Mouse (Mus musculus) midbrain, embryonic 13.5 days (tissue): Measurements from ENCODE around the gene Stk39. TPM values are rescaled to one million over a fixed set of nuclear protein-coding genes. Genes with fewer than 3 reads are reported as not detected.

ENCODE experiments used
- ATAC-seq: fragments of 200-750 bp; cut with Nextera tagmentation; 2 replicates; pipeline ENCODE4 v1.8.0; 2017; ENCODE audit warnings: mild to moderate bottlenecking, moderate TSS enrichment, moderate library complexity
- H3K27ac ChIP-seq: fragments of 300-500 bp; sonication (generic); 2 replicates; pipeline ENCODE4 v1.5.1; 2015; ENCODE audit warnings: inconsistent platforms, mild to moderate bottlenecking, moderate library complexity
- H3K27me3 ChIP-seq: fragments of 300-500 bp; sonication (generic); 2 replicates; pipeline ENCODE4 v1.6.1; 2015; ENCODE audit warnings: mild to moderate bottlenecking, inconsistent platforms
- H3K36me3 ChIP-seq: fragments of 300-500 bp; sonication (generic); 2 replicates; pipeline ENCODE4 v1.6.1; 2015; ENCODE audit warnings: mild to moderate bottlenecking, inconsistent platforms
- H3K4me1 ChIP-seq: fragments of 300-500 bp; sonication (generic); replicated peaks from 2 replicates; pipeline ENCODE4 v1.6.1; 2015; ENCODE audit warnings: inconsistent platforms
- H3K4me2 ChIP-seq: fragments of 300-500 bp; sonication (generic); replicated peaks from 2 replicates; pipeline ENCODE4 v1.6.1; 2015; ENCODE audit warnings: moderate library complexity, mild to moderate bottlenecking, inconsistent platforms
- H3K4me3 ChIP-seq: fragments of 300-500 bp; sonication (generic); replicated peaks from 2 replicates; pipeline ENCODE4 v1.5.1; 2015; ENCODE audit warnings: mild to moderate bottlenecking, inconsistent platforms
- H3K9ac ChIP-seq: fragments of 300-500 bp; sonication (generic); replicated peaks from 2 replicates; pipeline ENCODE4 v1.6.1; 2015; ENCODE audit warnings: mild to moderate bottlenecking, inconsistent platforms
- H3K9me3 ChIP-seq: fragments of 300-500 bp; sonication (generic); 2 replicates; pipeline ENCODE4 v1.6.1; 2016; ENCODE audit warnings: mild to moderate bottlenecking, inconsistent platforms
- WGBS: fragments of 180-500 bp; shearing (Covaris S2); methylation state at CpG from one replicate; pipeline ENCODE4 v1.1.7; 2015; 5-methylcytosine and 5-hydroxymethylcytosine counted together
- polyA plus RNA-seq: library from polyadenylated mRNA; unstranded; fragments of >200 nt; fragmentation: Nextera tagmentation; extraction: Ambion mirVana; gene quantifications from 2 replicates; pipeline ENCODE4 v1.2.1, GENCODE M21; 2015

The Stk39 gene
- polyA plus RNA-seq, 1 experiment from 2014 or later = 28.6 TPM

GRCm38 (mm10) chr2:68387824-68388582 is 84.1 kb downstream of the Stk39 start:
- no peak overlapping the region for H3K9ac ChIP-seq
- no peak overlapping the region for H3K4me2 ChIP-seq
- no peak for ATAC-seq
- no peaks in the 10 kb centered on the region for H3K27me3 ChIP-seq
- 88% methylated on average over 14 of the region's 14 CpGs for WGBS
- 0 out of 2 replicates have a peak, but pooled peaks cover 13% of the 10 kb centered on the region for H3K36me3 ChIP-seq
- H3K4me1 ChIP-seq = peaks cover 25% of the 10 kb centered on the region
- H3K27ac ChIP-seq = no peak overlapping the region
- H3K4me3 ChIP-seq = no peak overlapping the region
- no peaks in the 10 kb centered on the region for H3K9me3 ChIP-seq

GRCm38 (mm10) chr2:68386313-68386863 is 85.7 kb downstream of the Stk39 start:
- no peak overlapping the region for H3K9ac ChIP-seq
- 13% methylated on average over 10 of the region's 10 CpGs for WGBS
- peaks cover 40% of the 10 kb centered on the region for H3K4me1 ChIP-seq
- no peaks in the 10 kb centered on the region for H3K9me3 ChIP-seq
- no peaks in the 10 kb centered on the region for H3K27me3 ChIP-seq
- ATAC-seq = no peak
- H3K4me3 ChIP-seq = no peak overlapping the region
- H3K27ac ChIP-seq = no peak overlapping the region
- H3K4me2 ChIP-seq = no peak overlapping the region
- H3K36me3 ChIP-seq = 0 out of 2 replicates have a peak, but pooled peaks cover 13% of the 10 kb centered on the region

GRCm38 (mm10) chr2:68385654-68386312 is 86.3 kb downstream of the Stk39 start:
- 61% methylated on average over 9 of the region's 9 CpGs for WGBS

GRCm38 (mm10) chr2:68383964-68384363 is 88.1 kb downstream of the Stk39 start:
- 82% methylated on average over 4 of the region's 4 CpGs for WGBS
- peaks cover 63% of the 10 kb centered on the region for H3K4me1 ChIP-seq
- no peak overlapping the region for H3K9ac ChIP-seq
- H3K4me2 ChIP-seq = no peak overlapping the region
- no peaks in the 10 kb centered on the region for H3K9me3 ChIP-seq
- no peaks in the 10 kb centered on the region for H3K27me3 ChIP-seq
- H3K36me3 ChIP-seq = 0 out of 2 replicates have a peak, but pooled peaks cover 5% of the 10 kb centered on the region
- ATAC-seq = no peak
- no peak overlapping the region for H3K4me3 ChIP-seq
- H3K27ac ChIP-seq = no peak overlapping the region

More at GRCm38 (mm10) chr2:68385654-68386312, 86.3 kb downstream of the Stk39 start:
- ATAC-seq = 0 out of 2 replicates have a peak, but pooled peaks have one; percentile 37
- Histone ChIP-seq H3K9me3 (no peaks in the 10 kb centered on the region), H3K4me3 (no peak overlapping the region), H3K27ac (no peak overlapping the region), H3K36me3 (0 out of 2 replicates have a peak, but pooled peaks cover 13% of the 10 kb centered on the region), H3K9ac (no peak overlapping the region), H3K4me2 (no peak overlapping the region), H3K27me3 (no peaks in the 10 kb centered on the region), H3K4me1 (peaks cover 46% of the 10 kb centered on the region)

GRCm38 (mm10) chr2:68382394-68383059 is 89.5 kb downstream of the Stk39 start:
- H3K9me3 ChIP-seq = no peaks in the 10 kb centered on the region
- H3K27me3 ChIP-seq = no peaks in the 10 kb centered on the region
- H3K4me1 ChIP-seq = peaks cover 69% of the 10 kb centered on the region
- H3K9ac ChIP-seq = no peak overlapping the region
- H3K4me3 ChIP-seq = no peak overlapping the region
- ATAC-seq = 0 out of 2 replicates have a peak, but pooled peaks have one; percentile 2
- 76% methylated on average over 11 of the region's 11 CpGs for WGBS
- H3K27ac ChIP-seq = no peak overlapping the region
- H3K4me2 ChIP-seq = no peak overlapping the region
- 0 out of 2 replicates have a peak, but pooled peaks cover 3% of the 10 kb centered on the region for H3K36me3 ChIP-seq

GRCm38 (mm10) chr2:68381881-68382280 is 90.2 kb downstream of the Stk39 start:
- H3K27ac ChIP-seq = no peak overlapping the region
- H3K4me2 ChIP-seq = no peak overlapping the region
- H3K36me3 ChIP-seq = 0 out of 2 replicates have a peak, but pooled peaks cover 3% of the 10 kb centered on the region
- H3K4me3 ChIP-seq = no peak overlapping the region
- H3K4me1 ChIP-seq = peaks cover 69% of the 10 kb centered on the region
- H3K9me3 ChIP-seq = no peaks in the 10 kb centered on the region
- H3K9ac ChIP-seq = no peak overlapping the region
- no peak for ATAC-seq
- H3K27me3 ChIP-seq = no peaks in the 10 kb centered on the region
- WGBS = 83% methylated on average over 4 of the region's 4 CpGs

GRCm38 (mm10) chr2:68381205-68381604 is 90.9 kb downstream of the Stk39 start:
- Histone ChIP-seq H3K9me3 (no peaks in the 10 kb centered on the region), H3K27me3 (no peaks in the 10 kb centered on the region), H3K36me3 (0 out of 2 replicates have a peak, but pooled peaks cover 3% of the 10 kb centered on the region), H3K4me3 (no peak overlapping the region), H3K27ac (no peak overlapping the region), H3K9ac (no peak overlapping the region), H3K4me2 (no peak overlapping the region), H3K4me1 (peaks cover 62% of the 10 kb centered on the region)
- ATAC-seq = no peak
- WGBS = 45% methylated on average over 6 of the region's 6 CpGs

- H3K27ac ChIP-seq = no peak overlapping the region
- no peaks in the 10 kb centered on the region for H3K27me3 ChIP-seq
- H3K4me1 ChIP-seq = peaks cover 53% of the 10 kb centered on the region
- WGBS = 33% methylated on average over 11 of the region's 11 CpGs
- peak; percentile 47 for ATAC-seq
- no peak overlapping the region for H3K4me2 ChIP-seq
- H3K9ac ChIP-seq = no peak overlapping the region
- H3K36me3 ChIP-seq = 0 out of 2 replicates have a peak, but pooled peaks cover 3% of the 10 kb centered on the region
- no peak overlapping the region for H3K4me3 ChIP-seq
- H3K9me3 ChIP-seq = no peaks in the 10 kb centered on the region
These were observed 92.4 kb downstream of the Stk39 start for GRCm38 (mm10) chr2:68379631-68380030.

- Histone ChIP-seq H3K4me1 (peaks cover 46% of the 10 kb centered on the region), H3K9me3 (no peaks in the 10 kb centered on the region), H3K27me3 (no peaks in the 10 kb centered on the region), H3K27ac (no peak overlapping the region), H3K4me2 (no peak overlapping the region), H3K9ac (no peak overlapping the region), H3K4me3 (no peak overlapping the region), H3K36me3 (no peaks in the 10 kb centered on the region)
- no peak for ATAC-seq
- 85% methylated on average over 8 of the region's 8 CpGs for WGBS
These were observed 93.7 kb downstream of the Stk39 start for GRCm38 (mm10) chr2:68378319-68378718.

- Histone ChIP-seq H3K9me3 (no peaks in the 10 kb centered on the region), H3K27ac (no peak overlapping the region), H3K27me3 (no peaks in the 10 kb centered on the region), H3K4me3 (no peak overlapping the region), H3K4me2 (no peak overlapping the region), H3K36me3 (no peaks in the 10 kb centered on the region), H3K9ac (no peak overlapping the region), H3K4me1 (peaks cover 37% of the 10 kb centered on the region)
- 87% methylated on average over 6 of the region's 6 CpGs for WGBS
- no peak for ATAC-seq
These were observed 94.8 kb downstream of the Stk39 start for GRCm38 (mm10) chr2:68377251-68377681.

GRCm38 (mm10) chr2:68376660-68377059 is 95.4 kb downstream of the Stk39 start:
- Histone ChIP-seq H3K4me3 (no peak overlapping the region), H3K4me2 (no peak overlapping the region), H3K27me3 (no peaks in the 10 kb centered on the region), H3K27ac (no peak overlapping the region), H3K9ac (no peak overlapping the region), H3K4me1 (peaks cover 31% of the 10 kb centered on the region), H3K9me3 (no peaks in the 10 kb centered on the region), H3K36me3 (no peaks in the 10 kb centered on the region)
- no peak for ATAC-seq
- 84% methylated on average over 12 of the region's 12 CpGs for WGBS
